Mouse (Mus musculus) heart, embryonic 10.5 days (tissue): ENCODE results near the gene Tmem119. TPM values are rescaled to one million over a fixed set of nuclear protein-coding genes. Genes with fewer than 3 reads are reported as not detected.
"Not testable (repeated sequence)": the region's sequence is repeated elsewhere in the genome, so short reads cannot be mapped to it uniquely, and the experiment has no call there.

Experiments used
- DNase-seq: peaks from one replicate; pipeline ENCODE4 v3.0.0-alpha.2; 2017; ENCODE audit warnings: low spot score
- H3K27ac ChIP-seq: fragments of 300-500 bp; sonication (generic); 2 replicates; pipeline ENCODE4 v1.5.1; 2016; ENCODE audit warnings: mild to moderate bottlenecking
- H3K27me3 ChIP-seq: fragments of 300-500 bp; sonication (generic); 2 replicates; pipeline ENCODE4 v1.6.1; 2016; ENCODE audit warnings: mild to moderate bottlenecking; ENCODE audit not compliant: poor library complexity, insufficient read depth, severe bottlenecking
- H3K36me3 ChIP-seq: fragments of 300-500 bp; sonication (generic); 2 replicates; pipeline ENCODE4 v1.6.1; 2016; ENCODE audit warnings: mild to moderate bottlenecking, moderate library complexity
- H3K4me1 ChIP-seq: fragments of 300-500 bp; sonication (generic); 2 replicates; pipeline ENCODE4 v1.6.1; 2016; ENCODE audit warnings: mild to moderate bottlenecking
- H3K4me3 ChIP-seq: fragments of 300-500 bp; sonication (generic); 2 replicates; pipeline ENCODE4 v1.5.1; 2016; ENCODE audit warnings: mild to moderate bottlenecking, moderate library complexity
- H3K9me3 ChIP-seq: fragments of 300-500 bp; sonication (generic); 2 replicates; pipeline ENCODE4 v1.6.1; 2016; ENCODE audit warnings: mild to moderate bottlenecking, moderate library complexity
- WGBS: fragments of 180-500 bp; shearing (Covaris S2); methylation state at CpG from one replicate; pipeline ENCODE4 v1.1.7; 2016; 5-methylcytosine and 5-hydroxymethylcytosine counted together
- polyA plus RNA-seq: library from polyadenylated mRNA; unstranded; fragments of >200 nt; fragmentation: Nextera tagmentation; extraction: Ambion mirVana; gene quantifications from 2 replicates; pipeline ENCODE4 v1.2.1, GENCODE M21; 2016

Tmem119 gene
- polyA plus RNA-seq, 1 experiment from 2014 or later: 42.1 TPM

- H3K4me1 ChIP-seq: peaks cover 51% of the 10 kb centered on the region
Measured at GRCm38 (mm10) chr5:113796401-113797148, 3.7 kb downstream of the Tmem119 start.

DNA sequence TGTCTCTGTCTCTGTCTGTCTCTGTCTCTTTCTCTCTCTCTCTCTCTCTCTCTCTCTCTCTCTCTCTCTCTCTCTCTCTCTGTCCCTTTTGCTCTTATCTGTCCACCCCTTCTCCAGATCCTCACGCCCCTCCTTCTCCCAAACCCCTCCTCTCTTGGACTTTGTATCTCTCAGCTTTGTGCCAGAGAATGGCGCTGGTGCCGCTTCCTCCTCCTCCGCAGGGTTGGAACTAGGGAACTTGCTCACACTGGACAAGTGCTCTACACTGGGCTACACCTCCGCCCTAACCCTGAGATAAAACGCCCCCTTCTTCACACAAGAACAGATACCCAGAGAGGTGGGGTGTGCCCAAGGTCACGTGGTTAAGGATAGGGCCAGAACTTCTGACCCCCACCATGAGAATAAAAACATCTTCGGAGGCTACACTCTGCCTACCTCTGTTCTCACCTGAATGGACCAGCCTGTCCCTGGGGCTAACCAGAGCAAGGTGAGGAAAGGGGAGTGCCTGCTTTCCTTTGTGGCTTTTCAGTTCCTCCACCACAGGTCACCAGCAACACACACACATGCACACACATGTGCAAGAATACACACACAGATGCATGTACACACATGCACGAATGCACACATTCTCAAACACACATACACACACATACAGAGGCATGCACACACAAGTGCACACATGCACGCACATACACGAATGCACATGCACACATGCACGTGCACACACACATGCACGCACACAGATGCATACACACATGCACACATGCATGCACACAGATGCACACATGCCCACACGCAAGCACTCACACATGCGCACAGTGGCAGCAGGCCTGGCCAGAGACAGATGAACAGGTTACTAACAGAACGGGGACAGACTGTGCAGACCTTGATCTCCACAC is 8.9 kb downstream of the Tmem119 start:
- H3K9me3 ChIP-seq: no peaks in the 10 kb centered on the region
- no peak for DNase-seq
- no peak overlapping the region for H3K4me3 ChIP-seq
- WGBS: 75% methylated on average over 16 of the region's 16 CpGs
- peaks cover 15% of the 10 kb centered on the region for H3K36me3 ChIP-seq
- peaks cover 24% of the 10 kb centered on the region; the same call in 1 of the 2 replicates for H3K27me3 ChIP-seq
- H3K4me1 ChIP-seq: peaks cover 48% of the 10 kb centered on the region
- no peak overlapping the region for H3K27ac ChIP-seq

More at GRCm38 (mm10) chr5:113796401-113797148, 3.7 kb downstream of the Tmem119 start:
- 6% methylated on average over 13 of the region's 13 CpGs for WGBS
- H3K9me3 ChIP-seq: no peaks in the 10 kb centered on the region
- no peak for DNase-seq
- H3K27ac ChIP-seq: peak overlapping the region; percentile 84
- H3K27me3 ChIP-seq: peaks cover 52% of the 10 kb centered on the region
- H3K36me3 ChIP-seq: peaks cover 15% of the 10 kb centered on the region
- peak overlapping the region; percentile 43 for H3K4me3 ChIP-seq

- no peak for DNase-seq
- H3K9me3 ChIP-seq: no peaks in the 10 kb centered on the region
- H3K36me3 ChIP-seq: peaks cover 15% of the 10 kb centered on the region
- H3K4me1 ChIP-seq: peaks cover 42% of the 10 kb centered on the region
- H3K4me3 ChIP-seq: no peak overlapping the region
- 58% methylated on average over 11 of the region's 11 CpGs for whole genome bisulfite sequencing
- H3K27me3 ChIP-seq: peaks cover 17% of the 10 kb centered on the region; the same call in 1 of the 2 replicates
- H3K27ac ChIP-seq: no peak overlapping the region
Measured at GRCm38 (mm10) chr5:113790453-113791196, 9.7 kb downstream of the Tmem119 start.

- Histone ChIP-seq H3K4me1 (peaks cover 42% of the 10 kb centered on the region), H3K36me3 (0 out of 2 replicates have a peak, but pooled peaks cover 3% of the 10 kb centered on the region), H3K4me3 (no peak overlapping the region), H3K27me3 (peaks cover 7% of the 10 kb centered on the region; the same call in 1 of the 2 replicates), H3K9me3 (no peaks in the 10 kb centered on the region), H3K27ac (peak overlapping the region; percentile 69)
- 50% methylated on average over 7 of the region's 7 CpGs for WGBS
- DNase-seq: no peak
Measured at GRCm38 (mm10) chr5:113789075-113789788, 11.1 kb downstream of the Tmem119 start.

- WGBS: 48% methylated on average over 6 of the region's 6 CpGs
- H3K36me3 ChIP-seq: 0 out of 2 replicates have a peak, but pooled peaks cover 2% of the 10 kb centered on the region
- peak overlapping the region; percentile 56 for H3K27ac ChIP-seq
Measured at GRCm38 (mm10) chr5:113788645-113789044, 11.7 kb downstream of the Tmem119 start.

DNA sequence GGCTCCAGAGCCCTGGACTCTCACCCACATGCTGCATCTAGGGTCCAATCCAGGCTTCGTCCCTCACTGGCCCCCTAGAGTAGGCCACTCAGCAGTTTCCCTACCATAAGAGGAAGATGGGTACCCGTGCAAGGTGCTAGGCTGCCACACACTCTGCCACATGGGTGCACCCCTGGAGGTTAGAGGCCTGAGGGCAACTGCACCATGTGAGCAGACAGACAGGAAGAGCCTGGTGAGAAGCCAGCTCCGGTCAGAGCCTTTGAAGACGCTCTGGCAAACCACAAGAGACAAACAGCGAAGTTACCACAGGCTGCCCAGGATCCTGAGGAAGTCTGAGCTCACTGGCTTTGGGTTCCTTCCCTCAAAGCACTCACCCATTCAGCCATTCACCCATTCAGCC is 13.3 kb downstream of the Tmem119 start:
- H3K36me3 ChIP-seq: no peaks in the 10 kb centered on the region
- no peaks in the 10 kb centered on the region for H3K9me3 ChIP-seq
- no peaks in the 10 kb centered on the region; the same call in 1 of the 2 replicates for H3K27me3 ChIP-seq
- H3K27ac ChIP-seq: no peak overlapping the region
- H3K4me1 ChIP-seq: peaks cover 53% of the 10 kb centered on the region
- WGBS: 75% methylated on average over 5 of the region's 5 CpGs
- no peak for DNase-seq
- H3K4me3 ChIP-seq: no peak overlapping the region

More at GRCm38 (mm10) chr5:113788645-113789044, 11.7 kb downstream of the Tmem119 start:
- Histone ChIP-seq H3K4me3 (no peak overlapping the region), H3K27me3 (peaks cover 6% of the 10 kb centered on the region; the same call in 1 of the 2 replicates), H3K4me1 (peaks cover 48% of the 10 kb centered on the region), H3K9me3 (no peaks in the 10 kb centered on the region)
- DNase-seq: no peak

DNA sequence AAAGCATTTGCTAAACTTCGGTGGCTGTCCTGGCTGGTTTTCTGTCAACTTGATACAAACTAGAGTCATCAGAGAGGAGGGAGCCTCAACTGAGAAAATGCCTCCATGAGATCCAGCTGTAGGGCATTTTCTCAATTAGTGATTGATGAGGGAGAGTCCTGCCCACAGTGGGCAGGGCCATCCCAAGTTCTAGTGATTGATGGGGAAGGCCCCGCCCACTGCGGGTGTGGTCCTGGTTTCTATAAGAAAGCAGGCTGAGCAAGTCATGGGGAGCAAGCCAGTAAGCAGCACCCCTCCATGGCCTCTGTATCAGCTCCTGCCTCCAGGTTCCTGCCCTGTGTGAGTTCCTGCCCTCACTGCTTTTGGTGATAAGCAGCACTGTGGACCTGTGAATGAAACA is 16.2 kb downstream of the Tmem119 start:
- Histone ChIP-seq H3K4me3 (peak overlapping the region; percentile 40), H3K4me1 (peaks cover 34% of the 10 kb centered on the region), H3K27ac (peak overlapping the region; percentile 56)
- not testable (repeated sequence) for DNase-seq, H3K27me3 ChIP-seq, H3K9me3 ChIP-seq, H3K36me3 ChIP-seq
- 23% methylated on average over 3 of the region's 3 CpGs for WGBS

DNA sequence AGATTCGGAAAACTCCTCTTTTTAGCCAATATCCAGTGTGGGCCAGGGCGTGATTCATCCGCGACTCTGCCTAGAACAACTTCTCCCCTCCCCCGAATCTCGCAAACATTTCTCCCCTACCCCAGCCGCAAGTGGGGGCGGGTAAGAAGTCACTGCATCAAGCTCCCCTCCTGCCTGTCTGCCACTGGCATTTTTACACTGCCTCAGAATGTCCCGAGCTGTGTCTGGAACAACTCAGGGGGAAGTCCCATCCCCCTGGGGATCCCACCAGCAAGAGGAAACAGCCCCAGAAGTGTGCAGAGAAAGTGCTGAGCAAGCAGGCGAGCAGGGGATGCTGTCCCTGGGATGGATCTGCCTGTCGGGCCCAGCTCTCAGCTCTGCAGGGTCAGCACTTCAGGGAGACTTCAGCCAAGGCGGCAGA is 16.7 kb downstream of the Tmem119 start:
- H3K4me3 ChIP-seq: peak overlapping the region; percentile 40
- peaks cover 3% of the 10 kb centered on the region; the same call in 1 of the 2 replicates for H3K36me3 ChIP-seq
- no peaks in the 10 kb centered on the region; the same call in 1 of the 2 replicates for H3K27me3 ChIP-seq
- peaks cover 29% of the 10 kb centered on the region for H3K4me1 ChIP-seq
- H3K27ac ChIP-seq: peak overlapping the region; percentile 56
- H3K9me3 ChIP-seq: no peaks in the 10 kb centered on the region
- WGBS: 6% methylated on average over 12 of the region's 12 CpGs
- DNase-seq: no peak

GRCm38 (mm10) chr5:113782624-113783023 is 17.7 kb downstream of the Tmem119 start:
- WGBS: 56% methylated on average over 7 of the region's 7 CpGs
- no peaks in the 10 kb centered on the region for H3K9me3 ChIP-seq
- no peak for DNase-seq
- no peaks in the 10 kb centered on the region; the same call in 1 of the 2 replicates for H3K27me3 ChIP-seq
- peaks cover 11% of the 10 kb centered on the region for H3K36me3 ChIP-seq
- peak overlapping the region; percentile 56; the same call in 1 of the 2 replicates for H3K27ac ChIP-seq
- peaks cover 20% of the 10 kb centered on the region for H3K4me1 ChIP-seq
- no peak overlapping the region for H3K4me3 ChIP-seq

GRCm38 (mm10) chr5:113781875-113782274 is 18.4 kb downstream of the Tmem119 start:
- no peak for DNase-seq
- Histone ChIP-seq H3K4me3 (no peak overlapping the region), H3K27ac (no peak overlapping the region), H3K27me3 (no peaks in the 10 kb centered on the region; the same call in 1 of the 2 replicates), H3K4me1 (peaks cover 20% of the 10 kb centered on the region), H3K36me3 (peaks cover 17% of the 10 kb centered on the region), H3K9me3 (no peaks in the 10 kb centered on the region)
- WGBS: 73% methylated on average over 7 of the region's 7 CpGs

DNA sequence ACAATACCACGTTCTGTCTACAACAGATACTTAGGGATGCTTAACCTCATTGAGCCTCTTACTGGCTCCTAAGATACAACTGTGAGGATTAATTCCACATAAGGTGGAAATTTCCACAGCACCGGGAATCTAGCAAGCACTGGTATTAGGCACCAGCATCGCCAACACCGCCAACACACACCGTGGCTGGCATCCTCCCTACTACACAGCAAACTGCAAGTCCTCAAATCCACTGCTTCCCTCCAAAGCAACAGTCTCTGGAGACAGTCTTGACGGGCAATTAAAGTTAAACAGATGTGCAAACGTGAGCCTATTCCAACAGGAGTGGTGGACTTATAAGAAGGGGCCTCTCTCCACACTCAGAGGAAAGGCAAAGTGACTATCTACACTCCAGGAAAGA is 19.1 kb downstream of the Tmem119 start:
- WGBS: 76% methylated on average over 7 of the region's 7 CpGs

More for the DNA sequence above, 19.1 kb downstream of the Tmem119 start:
- H3K27ac ChIP-seq: no peak overlapping the region
- H3K27me3 ChIP-seq: no peaks in the 10 kb centered on the region; the same call in 1 of the 2 replicates
- DNase-seq: no peak
- peaks cover 20% of the 10 kb centered on the region for H3K4me1 ChIP-seq
- peaks cover 24% of the 10 kb centered on the region for H3K36me3 ChIP-seq
- H3K4me3 ChIP-seq: no peak overlapping the region
- no peaks in the 10 kb centered on the region for H3K9me3 ChIP-seq
